Comparison of ENCODE assay signal across 21 mouse cellular contexts in the genomic region with DNA sequence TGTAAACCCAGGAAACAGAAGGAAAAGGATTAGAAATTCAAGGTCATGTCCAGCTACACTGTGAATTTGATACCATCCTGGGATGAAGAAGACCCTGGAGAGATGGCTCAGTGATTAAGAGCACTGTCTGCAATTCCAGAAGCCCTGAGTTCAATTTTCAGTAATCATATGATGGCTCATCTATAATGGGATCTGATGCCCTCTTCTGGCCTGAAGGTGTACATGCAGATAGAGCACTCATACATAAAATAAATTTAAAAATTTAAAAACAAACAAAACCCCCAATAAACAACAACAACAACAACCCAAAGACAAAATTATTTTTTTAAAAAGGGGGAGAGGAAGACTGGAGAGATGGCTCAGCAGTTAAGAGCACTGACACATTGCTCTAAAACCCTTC. TPM values are rescaled to one million over a fixed set of nuclear protein-coding genes. Genes with fewer than 3 reads are reported as not detected.
DNase-seq lines count a peak whose midpoint lies in the region; ATAC-seq and TF ChIP-seq lines count a peak whose summit lies in the region.
"Had no signal": no experiment of that assay in that cellular context is flagged by ENCODE, and none has a peak within 500 bp of the region (broad histone marks: within the 10 kb centered on the region; RNA-seq: fewer than 3 reads in every experiment).

No protein-coding gene starts in this region.

- DNase-seq in forebrain, postnatal 0 days, result no peak
- DNase-seq in kidney, postnatal 0 days (ENCODE audit: low spot score), result no peak
- DNase-seq in kidney, adult 9 months, result no peak
- no peak for DNase-seq in lung, postnatal 0 days (ENCODE audit: low spot score)
- DNase-seq in lung, postnatal 4 days, result no peak
- peak; percentile 30 for DNase-seq in induced T-regulatory cell, adult 2 months (ENCODE audit: low read depth)
- DNase-seq in B cell, adult 2 months, result no peak
- DNase-seq: cerebellum, adult 18-20 months; cerebellum, postnatal 25 days; gastrocnemius, postnatal 10 days; heart, adult 18-20 months; kidney, postnatal 10 days; left cerebral cortex, postnatal 4 days; liver, embryonic 13.5 days; retina, postnatal 1 day; right cerebral cortex, postnatal 4 days; thymus, postnatal 25 days had no signal

- no peaks in the 10 kb centered on the region for H3K27me3 ChIP-seq in forebrain, postnatal 0 days (ENCODE audit: insufficient read depth, low read length)
- H3K27me3 ChIP-seq in forebrain, embryonic 15.5 days, result no peaks in the 10 kb centered on the region
- no peaks in the 10 kb centered on the region for H3K27me3 ChIP-seq in kidney, postnatal 0 days (ENCODE audit: insufficient read depth, low read length)
- H3K27me3 ChIP-seq in lung, postnatal 0 days (replicated peaks; ENCODE audit: insufficient read depth, low read length), result no peaks in the 10 kb centered on the region
- H3K27me3 ChIP-seq: liver, embryonic 13.5 days had no signal

- H3K36me3 ChIP-seq in forebrain, postnatal 0 days (ENCODE audit: insufficient read depth), result no peaks in the 10 kb centered on the region
- no peaks in the 10 kb centered on the region for H3K36me3 ChIP-seq in forebrain, embryonic 15.5 days
- H3K36me3 ChIP-seq in kidney, postnatal 0 days (ENCODE audit: insufficient read depth, low read length), result no peaks in the 10 kb centered on the region
- no peaks in the 10 kb centered on the region for H3K36me3 ChIP-seq in lung, postnatal 0 days (ENCODE audit: insufficient read depth, low read length)
- H3K36me3 ChIP-seq: forebrain, embryonic 10.5 days; liver, embryonic 13.5 days had no signal

- no peak overlapping the region for H3K4me3 ChIP-seq in forebrain, postnatal 0 days (ENCODE audit: low read depth, low read length)
- H3K4me3 ChIP-seq in forebrain, embryonic 15.5 days, result no peak overlapping the region
- no peak overlapping the region for H3K4me3 ChIP-seq in kidney, postnatal 0 days (replicated peaks; ENCODE audit: low read depth, low read length)
- no peak overlapping the region for H3K4me3 ChIP-seq in lung, postnatal 0 days (ENCODE audit: low read depth, low read length)
- H3K4me3 ChIP-seq: forebrain, embryonic 10.5 days; liver, embryonic 13.5 days had no signal

- no peak overlapping the region for H3K4me2 ChIP-seq in forebrain, postnatal 0 days (ENCODE audit: low read depth)
- H3K4me2 ChIP-seq in forebrain, embryonic 15.5 days (replicated peaks), result no peak overlapping the region
- H3K4me2 ChIP-seq in kidney, postnatal 0 days (ENCODE audit: low read length), result no peak overlapping the region
- H3K4me2 ChIP-seq in lung, postnatal 0 days (replicated peaks; ENCODE audit: low read depth, low read length), result no peak overlapping the region
- H3K4me2 ChIP-seq: liver, embryonic 13.5 days had no signal

- ATAC-seq in forebrain, postnatal 0 days, result no peak
- ATAC-seq in forebrain, embryonic 15.5 days (replicated peaks), result no peak
- ATAC-seq in kidney, postnatal 0 days (replicated peaks; ENCODE audit: low FRiP score, low read depth), result no peak
- ATAC-seq in lung, postnatal 0 days, result no peak

- no peaks in the 10 kb centered on the region for H3K4me1 ChIP-seq in forebrain, postnatal 0 days (ENCODE audit: insufficient read depth)
- H3K4me1 ChIP-seq in forebrain, embryonic 15.5 days, result no peaks in the 10 kb centered on the region
- no peaks in the 10 kb centered on the region for H3K4me1 ChIP-seq in kidney, postnatal 0 days (replicated peaks; ENCODE audit: insufficient read depth, low read length)
- H3K4me1 ChIP-seq in lung, postnatal 0 days (ENCODE audit: insufficient read depth, low read depth, low read length), result no peaks in the 10 kb centered on the region
- H3K4me1 ChIP-seq: forebrain, embryonic 10.5 days had no signal

- no peak overlapping the region for H3K27ac ChIP-seq in forebrain, postnatal 0 days (ENCODE audit: low read depth, low read length)
- H3K27ac ChIP-seq in forebrain, embryonic 15.5 days (replicated peaks), result no peak overlapping the region
- H3K27ac ChIP-seq in kidney, postnatal 0 days, result no peak overlapping the region
- no peak overlapping the region for H3K27ac ChIP-seq in lung, postnatal 0 days (ENCODE audit: low read length)
- H3K27ac ChIP-seq: forebrain, embryonic 10.5 days; liver, embryonic 13.5 days had no signal

- H3K9ac ChIP-seq in forebrain, postnatal 0 days, result no peak overlapping the region
- H3K9ac ChIP-seq in forebrain, embryonic 15.5 days (replicated peaks), result no peak overlapping the region
- H3K9ac ChIP-seq in kidney, postnatal 0 days (ENCODE audit: low read depth, low read length), result no peak overlapping the region
- no peak overlapping the region for H3K9ac ChIP-seq in lung, postnatal 0 days (replicated peaks; ENCODE audit: low read depth)
- H3K9ac ChIP-seq: liver, embryonic 13.5 days had no signal

- no peak for TF ChIP-seq EP300 in lung, postnatal 0 days (IDR thresholded peaks at IDR 0.05)

- TF ChIP-seq CTCF in forebrain, postnatal 0 days (IDR thresholded peaks at IDR 0.05; ENCODE audit: low read depth), result peak; percentile 52
- peak; percentile 63 for TF ChIP-seq CTCF in kidney, postnatal 0 days (IDR thresholded peaks at IDR 0.05; ENCODE audit: low read depth)
- peak; percentile 59 for TF ChIP-seq CTCF in lung, postnatal 0 days (IDR thresholded peaks at IDR 0.05)

- no peaks in the 10 kb centered on the region for H3K9me3 ChIP-seq in forebrain, postnatal 0 days (ENCODE audit: low read length)
- no peaks in the 10 kb centered on the region for H3K9me3 ChIP-seq in forebrain, embryonic 15.5 days
- H3K9me3 ChIP-seq in kidney, postnatal 0 days (replicated peaks; ENCODE audit: low read length), result no peaks in the 10 kb centered on the region
- no peaks in the 10 kb centered on the region for H3K9me3 ChIP-seq in lung, postnatal 0 days (ENCODE audit: low read length)
- H3K9me3 ChIP-seq: forebrain, embryonic 10.5 days; liver, embryonic 13.5 days had no signal

RNA-seq across cellular contexts. Expression of a gene that starts 8.4 kb away (rescaled TPM):
- total RNA-seq in forebrain, postnatal 0 days (2014; rRNA removed), result not detected in 2 replicates
- not detected in 2 replicates for polyA plus RNA-seq in forebrain, postnatal 0 days (2015; fragmentation: Nextera tagmentation; extraction: Ambion mirVana)
- polyA plus RNA-seq in forebrain, embryonic 15.5 days (2015; fragmentation: Nextera tagmentation; extraction: Ambion mirVana), result not detected in 2 replicates
- polyA plus RNA-seq in kidney, postnatal 0 days (2015; fragmentation: Nextera tagmentation; extraction: Ambion mirVana), result 3.3 and 3.8 TPM in 2 replicates
- polyA plus RNA-seq in lung, postnatal 0 days (2015; fragmentation: Nextera tagmentation; extraction: Ambion mirVana), result 0.94 and 1.0 TPM in 2 replicates
- total RNA-seq: heart, adult 18-20 months; left cerebral cortex, postnatal 4 days had no signal
- polyA plus RNA-seq: forebrain, embryonic 10.5 days; hindbrain, embryonic 11.5 days; liver, embryonic 13.5 days; neural tube, embryonic 11.5 days had no signal

RNA-seq across cellular contexts. Expression of a gene that starts 14.3 kb away (rescaled TPM):
- total RNA-seq in forebrain, postnatal 0 days (2014; rRNA removed), result 36.9 and 38.0 TPM in 2 replicates
- 50.0 and 52.4 TPM in 2 replicates for polyA plus RNA-seq in forebrain, postnatal 0 days (2015; fragmentation: Nextera tagmentation; extraction: Ambion mirVana)
- 90.0 and 97.2 TPM in 2 replicates for polyA plus RNA-seq in forebrain, embryonic 15.5 days (2015; fragmentation: Nextera tagmentation; extraction: Ambion mirVana)
- polyA plus RNA-seq in kidney, postnatal 0 days (2015; fragmentation: Nextera tagmentation; extraction: Ambion mirVana), result 107 and 109 TPM in 2 replicates
- polyA plus RNA-seq in lung, postnatal 0 days (2015; fragmentation: Nextera tagmentation; extraction: Ambion mirVana), result 41.5 and 44.3 TPM in 2 replicates

RNA-seq across cellular contexts. Expression of a gene that starts 15.4 kb away (rescaled TPM):
- total RNA-seq in forebrain, postnatal 0 days (2014; rRNA removed), result 9.7 and 10.4 TPM in 2 replicates
- polyA plus RNA-seq in forebrain, postnatal 0 days (2015; fragmentation: Nextera tagmentation; extraction: Ambion mirVana), result 8.4 and 10.2 TPM in 2 replicates
- 5.3 and 5.4 TPM in 2 replicates for polyA plus RNA-seq in forebrain, embryonic 15.5 days (2015; fragmentation: Nextera tagmentation; extraction: Ambion mirVana)
- polyA plus RNA-seq in kidney, postnatal 0 days (2015; fragmentation: Nextera tagmentation; extraction: Ambion mirVana), result 112 and 129 TPM in 2 replicates
- 108 TPM in 2 replicates for polyA plus RNA-seq in lung, postnatal 0 days (2015; fragmentation: Nextera tagmentation; extraction: Ambion mirVana)
